Mouse (Mus musculus) kidney, embryonic 16.5 days (tissue): ENCODE data around the gene Stag1. TPM values are rescaled to one million over a fixed set of nuclear protein-coding genes. Genes with fewer than 3 reads are reported as not detected.

Experiments used
- ATAC-seq: fragments of 200-750 bp; cut with Nextera tagmentation; 2 replicates; pipeline ENCODE4 v1.8.0; 2017; ENCODE audit warnings: moderate TSS enrichment; ENCODE audit not compliant: low FRiP score, low TSS enrichment
- H3K27ac ChIP-seq: fragments of 300-500 bp; sonication (generic); 2 replicates; pipeline ENCODE4 v1.5.1; 2014; ENCODE audit warnings: low read length
- H3K27me3 ChIP-seq: fragments of 300-500 bp; sonication (generic); 2 replicates; pipeline ENCODE4 v1.6.1; 2014; ENCODE audit warnings: low read length, control low read depth, mixed read lengths; ENCODE audit not compliant: insufficient read depth
- H3K36me3 ChIP-seq: fragments of 300-500 bp; sonication (generic); 2 replicates; pipeline ENCODE4 v1.6.1; 2014; ENCODE audit warnings: low read length, control low read depth, mixed read lengths; ENCODE audit not compliant: insufficient read depth
- H3K4me1 ChIP-seq: fragments of 300-500 bp; sonication (generic); 2 replicates; pipeline ENCODE4 v1.6.1; 2014; ENCODE audit warnings: low read length, control low read depth, mixed read lengths; ENCODE audit not compliant: insufficient read depth
- H3K4me2 ChIP-seq: fragments of 300-500 bp; sonication (generic); replicated peaks from 2 replicates; pipeline ENCODE4 v1.6.1; 2014; ENCODE audit warnings: low read depth, low read length
- H3K4me3 ChIP-seq: fragments of 300-500 bp; sonication (generic); 2 replicates; pipeline ENCODE4 v1.5.1; 2014; ENCODE audit warnings: mild to moderate bottlenecking, low read length
- H3K9ac ChIP-seq: fragments of 300-500 bp; sonication (generic); replicated peaks from 2 replicates; pipeline ENCODE4 v1.6.1; 2014; ENCODE audit warnings: low read length
- H3K9me3 ChIP-seq: fragments of 300-500 bp; sonication (generic); 2 replicates; pipeline ENCODE4 v1.6.1; 2016; ENCODE audit warnings: low read length, control low read depth
- WGBS: fragments of 180-500 bp; shearing (Covaris S2); extraction: QIAGEN DNeasy Blood & Tissue Kit; methylation state at CpG from one replicate; pipeline ENCODE4 v1.1.7; 2014; 5-methylcytosine and 5-hydroxymethylcytosine counted together
- polyA plus RNA-seq: library from polyadenylated mRNA; unstranded; fragments of >200 nt; fragmentation: Nextera tagmentation; extraction: Ambion mirVana; gene quantifications from 2 replicates; pipeline ENCODE4 v1.2.1, GENCODE M21; 2015

Gene Stag1
- polyA plus RNA-seq, 1 experiment from 2014 or later: 32.1 TPM

- Histone ChIP-seq H3K4me3 (no peak overlapping the region), H3K4me1 (no peaks in the 10 kb centered on the region), H3K9me3 (no peaks in the 10 kb centered on the region), H3K9ac (no peak overlapping the region), H3K27me3 (no peaks in the 10 kb centered on the region), H3K4me2 (no peak overlapping the region), H3K36me3 (no peaks in the 10 kb centered on the region), H3K27ac (no peak overlapping the region)
- ATAC-seq: no peak
- WGBS: 88% methylated on average over 1 of the region's 1 CpGs
Measured at GRCm38 (mm10) chr9:100602130-100602529, 4.5 kb downstream of the Stag1 start.

- Histone ChIP-seq H3K4me1 (no peaks in the 10 kb centered on the region), H3K27ac (no peak overlapping the region), H3K36me3 (no peaks in the 10 kb centered on the region), H3K27me3 (no peaks in the 10 kb centered on the region), H3K4me3 (no peak overlapping the region), H3K9ac (no peak overlapping the region), H3K4me2 (no peak overlapping the region), H3K9me3 (no peaks in the 10 kb centered on the region)
- 74% methylated on average over 5 of the region's 5 CpGs for WGBS
- no peak for ATAC-seq
Measured at GRCm38 (mm10) chr9:100603156-100603555, 5.6 kb downstream of the Stag1 start.

GRCm38 (mm10) chr9:100605522-100605921 lies 7.9 kb downstream of the Stag1 start:
- H3K4me1 ChIP-seq: no peaks in the 10 kb centered on the region
- no peak overlapping the region for H3K27ac ChIP-seq
- no peaks in the 10 kb centered on the region for H3K9me3 ChIP-seq
- no peak overlapping the region for H3K4me3 ChIP-seq
- H3K9ac ChIP-seq: no peak overlapping the region
- no peak overlapping the region for H3K4me2 ChIP-seq
- 84% methylated on average over 1 of the region's 1 CpGs for WGBS
- no peaks in the 10 kb centered on the region for H3K36me3 ChIP-seq
- H3K27me3 ChIP-seq: no peaks in the 10 kb centered on the region
- ATAC-seq: no peak

GRCm38 (mm10) chr9:100605985-100606554 lies 8.5 kb downstream of the Stag1 start:
- no peaks in the 10 kb centered on the region for H3K4me1 ChIP-seq
- no peak overlapping the region for H3K4me2 ChIP-seq
- no peak for ATAC-seq
- H3K9me3 ChIP-seq: no peaks in the 10 kb centered on the region
- 59% methylated on average over 7 of the region's 7 CpGs for WGBS
- H3K9ac ChIP-seq: no peak overlapping the region
- no peaks in the 10 kb centered on the region for H3K36me3 ChIP-seq
- no peak overlapping the region for H3K4me3 ChIP-seq
- no peak overlapping the region for H3K27ac ChIP-seq
- no peaks in the 10 kb centered on the region for H3K27me3 ChIP-seq

- Histone ChIP-seq H3K36me3 (no peaks in the 10 kb centered on the region), H3K27ac (no peak overlapping the region), H3K9me3 (no peaks in the 10 kb centered on the region), H3K27me3 (no peaks in the 10 kb centered on the region), H3K4me1 (no peaks in the 10 kb centered on the region), H3K4me3 (no peak overlapping the region), H3K9ac (no peak overlapping the region), H3K4me2 (no peak overlapping the region)
- WGBS: 86% methylated on average over 3 of the region's 3 CpGs
- ATAC-seq: no peak
Measured at GRCm38 (mm10) chr9:100613501-100614071, 16.0 kb downstream of the Stag1 start.

- H3K9ac ChIP-seq: no peak overlapping the region
- no peak overlapping the region for H3K27ac ChIP-seq
- H3K9me3 ChIP-seq: no peaks in the 10 kb centered on the region
- H3K36me3 ChIP-seq: no peaks in the 10 kb centered on the region
- H3K4me1 ChIP-seq: no peaks in the 10 kb centered on the region
- WGBS: 40% methylated on average over 11 of the region's 11 CpGs
- H3K4me3 ChIP-seq: no peak overlapping the region
- H3K27me3 ChIP-seq: no peaks in the 10 kb centered on the region
- no peak overlapping the region for H3K4me2 ChIP-seq
- no peak for ATAC-seq
Measured at GRCm38 (mm10) chr9:100616947-100617346, 19.3 kb downstream of the Stag1 start.

GRCm38 (mm10) chr9:100626258-100626657 lies 28.7 kb downstream of the Stag1 start:
- H3K27me3 ChIP-seq: no peaks in the 10 kb centered on the region
- no peak overlapping the region for H3K4me3 ChIP-seq
- no peak overlapping the region for H3K27ac ChIP-seq
- no peaks in the 10 kb centered on the region for H3K36me3 ChIP-seq
- WGBS: 69% methylated on average over 2 of the region's 2 CpGs
- no peak for ATAC-seq
- H3K4me1 ChIP-seq: no peaks in the 10 kb centered on the region
- H3K9ac ChIP-seq: no peak overlapping the region
- H3K4me2 ChIP-seq: no peak overlapping the region
- no peaks in the 10 kb centered on the region for H3K9me3 ChIP-seq

GRCm38 (mm10) chr9:100640754-100641153 lies 43.2 kb downstream of the Stag1 start:
- no peak overlapping the region for H3K9ac ChIP-seq
- H3K4me2 ChIP-seq: no peak overlapping the region
- 86% methylated on average over 2 of the region's 2 CpGs for WGBS
- H3K27ac ChIP-seq: no peak overlapping the region
- H3K9me3 ChIP-seq: no peaks in the 10 kb centered on the region
- ATAC-seq: no peak
- H3K4me3 ChIP-seq: no peak overlapping the region
- H3K4me1 ChIP-seq: peaks cover 18% of the 10 kb centered on the region
- no peaks in the 10 kb centered on the region for H3K27me3 ChIP-seq
- H3K36me3 ChIP-seq: no peaks in the 10 kb centered on the region

- no peaks in the 10 kb centered on the region for H3K9me3 ChIP-seq
- no peaks in the 10 kb centered on the region for H3K36me3 ChIP-seq
- peak overlapping the region; percentile 99 for H3K27ac ChIP-seq
- H3K4me3 ChIP-seq: peak overlapping the region; percentile 91; the same call in 1 of the 2 replicates
- peak overlapping the region; percentile 76 for H3K4me2 ChIP-seq
- WGBS: 51% methylated on average over 6 of the region's 6 CpGs
- no peaks in the 10 kb centered on the region for H3K27me3 ChIP-seq
- H3K4me1 ChIP-seq: peaks cover 18% of the 10 kb centered on the region
- no peak for ATAC-seq
- peak overlapping the region; percentile 24; the same call in 1 of the 2 replicates for H3K9ac ChIP-seq
Measured at GRCm38 (mm10) chr9:100641391-100642085, 43.9 kb downstream of the Stag1 start.
